Mouse (Mus musculus): Measurements from ENCODE around the gene 2810004N23Rik. TPM values are rescaled to one million over a fixed set of nuclear protein-coding genes. Genes with fewer than 3 reads are reported as not detected.
A peak's percentile ranks its signal among the peaks of the same experiment; 100 is the strongest.

The 2810004N23Rik gene
- polyA plus RNA-seq, 2 experiments: 13.5 to 17.9 TPM

DNA sequence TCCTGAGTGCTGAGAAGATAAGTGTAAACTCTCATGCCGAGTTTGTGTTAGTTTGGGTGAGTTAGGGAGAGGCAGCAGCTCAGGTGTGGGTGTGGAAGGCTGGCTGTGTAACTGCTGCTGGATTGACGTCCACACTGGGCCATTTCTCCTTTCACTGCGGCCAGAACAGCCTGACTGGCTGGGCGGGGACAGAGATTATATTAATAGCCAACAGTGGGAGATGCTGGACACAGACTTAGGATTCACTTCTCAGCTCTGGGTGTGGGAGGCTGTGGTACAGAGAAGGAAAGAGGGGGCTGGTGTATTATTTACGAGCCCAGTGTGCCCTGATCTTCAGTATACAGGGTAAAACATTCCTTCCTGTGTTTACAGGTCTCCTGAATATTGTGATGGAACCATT is 15.2 kb upstream of the 2810004N23Rik start:
- no peak for DNase-seq (ENCODE audit: low read depth in 3 of 3, low spot score in 3 of 3)

DNA sequence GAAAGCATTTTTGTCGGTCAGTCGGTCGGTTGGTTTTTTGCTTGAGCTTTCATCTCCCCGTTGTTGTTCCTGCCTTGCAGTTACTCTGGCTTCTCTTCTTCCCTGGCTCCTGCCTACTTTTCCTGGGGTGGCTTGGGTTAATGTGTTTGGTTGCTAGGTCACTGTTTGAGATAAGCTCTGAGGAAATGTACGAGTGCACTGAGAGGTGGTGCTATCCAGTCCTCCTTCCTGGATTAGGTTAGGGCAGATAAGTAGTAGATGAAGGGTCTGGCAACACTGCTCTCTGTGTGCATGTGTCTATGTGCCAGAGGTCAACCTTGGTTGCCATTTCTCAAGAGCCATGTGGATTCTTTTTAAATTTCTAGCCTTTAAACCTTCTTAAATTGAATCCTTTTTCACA is 9.8 kb upstream of the 2810004N23Rik start:
- DNase-seq (ENCODE audit: low read depth in 3 of 3, low spot score in 3 of 3) (no peak), ATAC-seq (ENCODE audit: insufficient read depth) (no peak)
- WGBS (ENCODE audit: insufficient replicate concordance): 71% methylated on average over 5 of the region's 5 CpGs
- Histone ChIP-seq H3K27me3 (ENCODE audit: control insufficient read depth, insufficient read depth, low read length) (no peaks in the 10 kb centered on the region), H3K27ac (no peak overlapping the region), H3K4me1 (replicated peaks; ENCODE audit: control insufficient read depth in 2 of 2, insufficient read depth in 2 of 2, low read length in 1 of 2) (no peaks in the 10 kb centered on the region), H3K4me3 (ENCODE audit: insufficient read depth in 1 of 2, low read depth in 2 of 2, low read length in 2 of 2) (no peak overlapping the region), H3K9ac (replicated peaks) (no peak overlapping the region), H3K36me3 (replicated peaks; ENCODE audit: control insufficient read depth, insufficient read depth, low read depth) (peaks cover 14% of the 10 kb centered on the region), H3K9me3 (ENCODE audit: control insufficient read depth, low read length) (no peaks in the 10 kb centered on the region), H3K4me2 (ENCODE audit: low read depth) (no peak overlapping the region)
- no peak for TF ChIP-seq EP300 (IDR thresholded peaks at IDR 0.05; ENCODE audit: low read depth)
- no peak for TF ChIP-seq CTCF (IDR thresholded peaks at IDR 0.05; ENCODE audit: low read depth)

More for the DNA sequence above, 15.2 kb upstream of the 2810004N23Rik start:
- Histone ChIP-seq H3K27me3 (ENCODE audit: control insufficient read depth, insufficient read depth, low read length) (no peaks in the 10 kb centered on the region), H3K9ac (replicated peaks) (no peak overlapping the region), H3K4me1 (replicated peaks; ENCODE audit: control insufficient read depth in 2 of 2, insufficient read depth in 2 of 2, low read length in 1 of 2) (0 out of 4 replicates have a peak, but pooled peaks cover 0 to 3% of the 10 kb centered on the region in 2 experiments), H3K4me2 (ENCODE audit: low read depth) (no peak overlapping the region), H3K4me3 (ENCODE audit: insufficient read depth in 1 of 2, low read depth in 2 of 2, low read length in 2 of 2) (no peak overlapping the region), H3K9me3 (ENCODE audit: control insufficient read depth, low read length) (no peaks in the 10 kb centered on the region), H3K27ac (no peak overlapping the region), H3K36me3 (replicated peaks; ENCODE audit: control insufficient read depth, insufficient read depth, low read depth) (peaks cover 44% of the 10 kb centered on the region)
- TF ChIP-seq CTCF (IDR thresholded peaks at IDR 0.05; ENCODE audit: low read depth) (no peak), EP300 (IDR thresholded peaks at IDR 0.05; ENCODE audit: low read depth) (no peak)
- no peak for ATAC-seq (ENCODE audit: insufficient read depth)
- 72% methylated on average over 5 of the region's 5 CpGs for WGBS (ENCODE audit: insufficient replicate concordance)

DNA sequence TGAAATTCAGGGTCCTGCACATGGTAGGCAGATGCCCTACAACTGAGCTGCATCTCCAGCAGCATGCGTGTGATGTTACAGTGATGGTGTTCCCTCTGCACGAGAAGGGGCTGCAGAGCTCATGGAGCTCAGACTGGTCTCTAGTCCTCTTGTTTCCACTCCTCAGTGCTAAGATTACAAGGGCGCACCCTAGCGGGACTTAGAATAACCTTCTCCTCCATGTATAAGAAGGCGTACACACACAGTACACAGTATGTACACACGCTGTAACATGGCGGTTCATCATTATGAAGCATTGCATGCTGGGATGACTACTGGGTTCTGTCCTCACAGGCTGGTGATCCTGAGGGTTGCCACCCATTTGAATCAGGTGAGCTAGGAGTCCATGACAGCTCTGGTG is 9.2 kb upstream of the 2810004N23Rik start:
- Histone ChIP-seq H3K4me2 (ENCODE audit: low read depth) (no peak overlapping the region), H3K9ac (replicated peaks) (no peak overlapping the region), H3K9me3 (ENCODE audit: control insufficient read depth, low read length) (no peaks in the 10 kb centered on the region), H3K27me3 (ENCODE audit: control insufficient read depth, insufficient read depth, low read length) (no peaks in the 10 kb centered on the region), H3K4me3 (ENCODE audit: insufficient read depth in 1 of 2, low read depth in 2 of 2, low read length in 2 of 2) (no peak overlapping the region), H3K27ac (no peak overlapping the region), H3K36me3 (replicated peaks; ENCODE audit: control insufficient read depth, insufficient read depth, low read depth) (peaks cover 10% of the 10 kb centered on the region), H3K4me1 (replicated peaks; ENCODE audit: control insufficient read depth in 2 of 2, insufficient read depth in 2 of 2, low read length in 1 of 2) (peaks cover 0 to 3% of the 10 kb centered on the region in 2 experiments; a peak in 2 of 4 replicates)
- WGBS (ENCODE audit: insufficient replicate concordance): 81% methylated on average over 7 of the region's 7 CpGs
- ATAC-seq (ENCODE audit: insufficient read depth) (no peak), DNase-seq (ENCODE audit: low read depth in 3 of 3, low spot score in 3 of 3) (no peak)
- TF ChIP-seq EP300 (IDR thresholded peaks at IDR 0.05; ENCODE audit: low read depth) (no peak), CTCF (IDR thresholded peaks at IDR 0.05; ENCODE audit: low read depth) (peak; percentile 21; the same call in 1 of the 2 replicates)

DNA sequence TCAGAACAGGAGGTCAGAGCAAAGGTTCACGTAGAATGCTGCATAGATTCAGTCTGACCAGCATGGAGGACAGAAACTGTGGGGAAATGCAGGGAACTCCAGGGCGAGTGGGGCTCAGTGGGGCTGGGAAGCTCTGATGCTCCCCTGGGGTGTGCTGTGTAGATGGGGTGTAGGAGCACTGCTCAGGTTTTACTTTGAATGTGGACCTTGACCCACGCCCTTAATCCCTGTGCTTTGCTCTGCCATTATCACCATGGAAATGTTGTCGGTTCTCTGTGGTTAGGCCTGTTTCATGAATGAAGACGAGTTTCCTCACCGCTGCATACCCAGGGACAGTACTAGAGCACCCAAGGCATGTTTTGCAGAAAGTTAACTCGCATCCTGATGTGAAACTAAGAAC is 8.6 kb upstream of the 2810004N23Rik start:
- Histone ChIP-seq H3K27me3 (ENCODE audit: control insufficient read depth, insufficient read depth, low read length) (no peaks in the 10 kb centered on the region), H3K4me1 (replicated peaks; ENCODE audit: control insufficient read depth in 2 of 2, insufficient read depth in 2 of 2, low read length in 1 of 2) (peaks cover 0 to 8% of the 10 kb centered on the region in 2 experiments; a peak in 3 of 4 replicates), H3K9me3 (ENCODE audit: control insufficient read depth, low read length) (no peaks in the 10 kb centered on the region), H3K36me3 (replicated peaks; ENCODE audit: control insufficient read depth, insufficient read depth, low read depth) (peaks cover 10% of the 10 kb centered on the region), H3K27ac (no peak overlapping the region), H3K4me2 (ENCODE audit: low read depth) (no peak overlapping the region), H3K4me3 (ENCODE audit: insufficient read depth in 1 of 2, low read depth in 2 of 2, low read length in 2 of 2) (no peak overlapping the region), H3K9ac (replicated peaks) (no peak overlapping the region)
- DNase-seq (ENCODE audit: low read depth in 3 of 3, low spot score in 3 of 3) (no peak), ATAC-seq (ENCODE audit: insufficient read depth) (no peak)
- TF ChIP-seq CTCF (IDR thresholded peaks at IDR 0.05; ENCODE audit: low read depth) (no peak), EP300 (IDR thresholded peaks at IDR 0.05; ENCODE audit: low read depth) (no peak)
- WGBS (ENCODE audit: insufficient replicate concordance): 74% methylated on average over 7 of the region's 7 CpGs

DNA sequence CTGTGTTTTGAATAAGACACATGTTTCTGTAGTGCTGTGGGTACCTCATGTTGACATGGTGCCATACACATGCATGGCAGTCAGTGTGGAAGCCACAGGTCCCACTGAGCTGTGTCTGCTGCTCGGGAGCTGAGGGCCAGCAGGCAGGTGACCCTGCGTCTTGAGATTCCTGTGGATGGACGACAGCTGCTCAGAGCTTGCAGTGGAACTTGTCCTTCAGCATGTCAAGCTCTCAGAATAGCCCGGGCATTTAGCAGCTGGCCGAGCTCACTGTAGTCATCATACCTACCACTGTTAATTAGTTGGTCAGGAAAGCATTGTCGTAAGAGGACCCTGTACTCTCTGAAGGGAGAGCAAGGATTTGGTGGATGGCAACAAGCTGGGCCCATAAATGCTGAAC is 6.8 kb upstream of the 2810004N23Rik start:
- Histone ChIP-seq H3K27ac (no peak overlapping the region), H3K27me3 (ENCODE audit: control insufficient read depth, insufficient read depth, low read length) (no peaks in the 10 kb centered on the region), H3K9me3 (ENCODE audit: control insufficient read depth, low read length) (no peaks in the 10 kb centered on the region), H3K36me3 (replicated peaks; ENCODE audit: control insufficient read depth, insufficient read depth, low read depth) (peaks cover 10% of the 10 kb centered on the region), H3K4me2 (ENCODE audit: low read depth) (no peak overlapping the region), H3K4me3 (ENCODE audit: insufficient read depth in 1 of 2, low read depth in 2 of 2, low read length in 2 of 2) (no peak overlapping the region), H3K9ac (replicated peaks) (no peak overlapping the region), H3K4me1 (replicated peaks; ENCODE audit: control insufficient read depth in 2 of 2, insufficient read depth in 2 of 2, low read length in 1 of 2) (peaks cover 0 to 14% of the 10 kb centered on the region in 2 experiments)
- ATAC-seq (ENCODE audit: insufficient read depth) (no peak), DNase-seq (ENCODE audit: low read depth in 3 of 3, low spot score in 3 of 3) (no peak)
- 77% methylated on average over 6 of the region's 6 CpGs for WGBS (ENCODE audit: insufficient replicate concordance)
- TF ChIP-seq CTCF (IDR thresholded peaks at IDR 0.05; ENCODE audit: low read depth) (no peak), EP300 (IDR thresholded peaks at IDR 0.05; ENCODE audit: low read depth) (no peak)

All from liver, embryonic 14.5 days (tissue).